Comparison of ENCODE assay signal across 11 mouse cellular contexts in the genomic region with DNA sequence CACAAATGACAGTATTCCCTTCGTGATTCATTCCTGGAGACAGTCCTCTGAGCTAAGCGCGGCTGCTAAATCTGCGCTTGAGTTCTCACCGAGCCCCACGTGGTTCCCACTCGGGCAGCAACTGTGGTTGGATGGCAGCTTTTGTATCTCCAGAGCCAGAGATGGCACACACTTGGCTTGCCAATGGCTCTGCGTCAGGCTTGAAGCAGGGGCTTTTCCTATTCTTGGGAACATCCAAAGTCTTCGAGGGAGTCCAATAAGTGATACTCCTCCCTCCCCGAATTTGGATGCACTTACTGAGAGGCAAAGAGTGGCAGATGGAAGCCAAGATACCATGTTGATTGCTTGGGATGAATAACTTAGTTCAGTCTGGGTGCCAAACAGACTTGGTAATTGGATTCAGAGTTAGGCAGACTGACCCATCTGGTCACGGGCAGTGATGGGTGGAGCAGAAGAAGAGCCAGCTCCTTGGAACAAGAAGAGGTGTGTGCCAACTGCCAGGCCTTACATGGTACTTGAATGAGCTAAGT.
DNase-seq lines count a peak whose midpoint lies in the region; ATAC-seq lines count a peak whose summit lies in the region.
"Had no signal": no experiment of that assay in that cellular context is flagged by ENCODE, and none has a peak within 500 bp of the region (broad histone marks: within the 10 kb centered on the region; RNA-seq: fewer than 3 reads in every experiment).

No protein-coding gene starts in this region.

- no peaks in the 10 kb centered on the region for H3K9me3 ChIP-seq in liver, embryonic 12.5 days (replicated peaks)

- no peak overlapping the region for H3K4me2 ChIP-seq in liver, embryonic 12.5 days

- H3K4me3 ChIP-seq in liver, embryonic 12.5 days = no peak overlapping the region
- H3K4me3 ChIP-seq: heart, adult 2 months had no signal

- H3K27ac ChIP-seq in liver, embryonic 12.5 days = no peak overlapping the region
- H3K27ac ChIP-seq: heart, adult 2 months had no signal

- WGBS in liver, embryonic 12.5 days (ENCODE audit: insufficient replicate concordance) = 73% methylated on average over 11 of the region's 11 CpGs

- DNase-seq in MN1 (ENCODE audit: low spot score) = peak; percentile 70
- DNase-seq in cerebellum, adult 11 months = peak; percentile 7
- DNase-seq in frontal cortex, postnatal 36 days (ENCODE audit: low spot score in 2 of 2) = peak; percentile 87 to 94
- peak; percentile 83 to 98 for DNase-seq in left cerebral cortex, postnatal 25 days (ENCODE audit: low spot score in 2 of 2)
- DNase-seq in retina, postnatal 1 day = no peak
- no peak for DNase-seq in retina, embryonic 14.5 days (ENCODE audit: low spot score)
- DNase-seq: heart, adult 2 months; kidney, postnatal 36 days had no signal

- H3K36me3 ChIP-seq in liver, embryonic 12.5 days = no peaks in the 10 kb centered on the region
- H3K36me3 ChIP-seq: G1E had no signal

- no peak overlapping the region for H3K9ac ChIP-seq in liver, embryonic 12.5 days

- ATAC-seq in megakaryocyte-erythroid progenitor cell, adult 5-6 weeks (replicated peaks; ENCODE audit: low FRiP score, low TSS enrichment, poor library complexity, severe bottlenecking) = no peak
- ATAC-seq in liver, embryonic 12.5 days = no peak

- no peaks in the 10 kb centered on the region for H3K4me1 ChIP-seq in liver, embryonic 12.5 days

- intact Hi-C loops in left cerebral cortex, postnatal 25 days (cut with DNase I) = loop anchor here (1.0 to 10.0 kb wide), 2 partner anchors 92 to 260 kb away; no protein-coding TSS in a partner anchor

- no peaks in the 10 kb centered on the region for H3K27me3 ChIP-seq in liver, embryonic 12.5 days (replicated peaks)

Comparison
In these comparisons a context has a peak if more than half of its experiments do, and no peak if none do; other contexts are left out.
1. DNase-seq: peak in MN1 (single experiment), cerebellum, adult 11 months (single experiment), frontal cortex, postnatal 36 days (2 of 2) and left cerebral cortex, postnatal 25 days (2 of 2); none in retina, postnatal 1 day (single experiment) and retina, embryonic 14.5 days (single experiment).